Mouse (Mus musculus) lung, embryonic 16.5 days (tissue): Measurements from ENCODE around the gene Cct5. TPM values are rescaled to one million over a fixed set of nuclear protein-coding genes. Genes with fewer than 3 reads are reported as not detected.
"Not testable (repeated sequence)": the region's sequence is repeated elsewhere in the genome, so short reads cannot be mapped to it uniquely, and the experiment has no call there.

Source experiments
- ATAC-seq: fragments of 200-750 bp; cut with Nextera tagmentation; 2 replicates; pipeline ENCODE4 v1.8.0; 2017; ENCODE audit warnings: low read depth, mild to moderate bottlenecking, moderate library complexity
- H3K27ac ChIP-seq: fragments of 300-500 bp; sonication (generic); 2 replicates; pipeline ENCODE4 v1.5.1; 2014; ENCODE audit warnings: mild to moderate bottlenecking, control low read depth, low read length
- H3K27me3 ChIP-seq: fragments of 300-500 bp; sonication (generic); 2 replicates; pipeline ENCODE4 v1.6.1; 2014; ENCODE audit warnings: low read depth, low read length, mixed read lengths; ENCODE audit not compliant: control insufficient read depth, insufficient read depth
- H3K36me3 ChIP-seq: fragments of 300-500 bp; sonication (generic); 2 replicates; pipeline ENCODE4 v1.6.1; 2014; ENCODE audit warnings: low read length; ENCODE audit not compliant: control insufficient read depth, insufficient read depth
- H3K4me1 ChIP-seq: fragments of 300-500 bp; sonication (generic); replicated peaks from 2 replicates; pipeline ENCODE4 v1.6.1; 2014; ENCODE audit warnings: low read length, mixed read lengths; ENCODE audit not compliant: control insufficient read depth, insufficient read depth
- H3K4me2 ChIP-seq: fragments of 300-500 bp; sonication (generic); 2 replicates; pipeline ENCODE4 v1.6.1; 2014; ENCODE audit warnings: low read depth, low read length, control low read depth
- H3K4me3 ChIP-seq: fragments of 300-500 bp; sonication (generic); 2 replicates; pipeline ENCODE4 v1.5.1; 2014; ENCODE audit warnings: mild to moderate bottlenecking, low read length, control low read depth
- H3K9ac ChIP-seq: fragments of 300-500 bp; sonication (generic); 2 replicates; pipeline ENCODE4 v1.6.1; 2014; ENCODE audit warnings: low read length, control low read depth
- H3K9me3 ChIP-seq: fragments of 300-500 bp; sonication (generic); 2 replicates; pipeline ENCODE4 v1.6.1; 2016; ENCODE audit warnings: low read length; ENCODE audit not compliant: control insufficient read depth
- WGBS: fragments of 180-500 bp; shearing (Covaris S2); extraction: QIAGEN DNeasy Blood & Tissue Kit; methylation state at CpG from one replicate; pipeline ENCODE4 v1.1.7; 2014; 5-methylcytosine and 5-hydroxymethylcytosine counted together
- polyA plus RNA-seq: library from polyadenylated mRNA; unstranded; fragments of >200 nt; fragmentation: Nextera tagmentation; extraction: Ambion mirVana; gene quantifications from 2 replicates; pipeline ENCODE4 v1.2.1, GENCODE M21; 2015

Gene Cct5
- polyA plus RNA-seq, 1 experiment from 2014 or later, result 461 TPM

GRCm38 (mm10) chr15:31588989-31589640 is 12.5 kb downstream of the Cct5 start:
- 0 out of 2 replicates have a peak, but pooled peaks have one; percentile 16 for ATAC-seq
- no peak overlapping the region for H3K4me2 ChIP-seq
- peaks cover 48% of the 10 kb centered on the region for H3K36me3 ChIP-seq
- H3K4me1 ChIP-seq, result no peaks in the 10 kb centered on the region
- H3K27me3 ChIP-seq, result no peaks in the 10 kb centered on the region
- H3K9me3 ChIP-seq, result no peaks in the 10 kb centered on the region
- WGBS, result 48% methylated on average over 8 of the region's 8 CpGs
- H3K9ac ChIP-seq, result no peak overlapping the region
- H3K27ac ChIP-seq, result no peak overlapping the region
- no peak overlapping the region for H3K4me3 ChIP-seq

GRCm38 (mm10) chr15:31587789-31588188 is 13.8 kb downstream of the Cct5 start:
- Histone ChIP-seq H3K4me1 (no peaks in the 10 kb centered on the region), H3K9ac (no peak overlapping the region), H3K9me3 (no peaks in the 10 kb centered on the region), H3K4me2 (no peak overlapping the region), H3K27me3 (no peaks in the 10 kb centered on the region), H3K36me3 (peaks cover 37% of the 10 kb centered on the region), H3K27ac (no peak overlapping the region), H3K4me3 (no peak overlapping the region)
- no peak for ATAC-seq
- 72% methylated on average over 2 of the region's 2 CpGs for WGBS

- Histone ChIP-seq H3K4me1 (no peaks in the 10 kb centered on the region), H3K9me3 (no peaks in the 10 kb centered on the region), H3K9ac (no peak overlapping the region), H3K27ac (no peak overlapping the region), H3K4me3 (no peak overlapping the region), H3K4me2 (no peak overlapping the region), H3K36me3 (peaks cover 24% of the 10 kb centered on the region), H3K27me3 (no peaks in the 10 kb centered on the region)
- peak; percentile 43; the same call in 1 of the 2 replicates for ATAC-seq
- WGBS, result 2% methylated on average over 4 of the region's 4 CpGs
Observed at GRCm38 (mm10) chr15:31586519-31586918, 15.1 kb downstream of the Cct5 start.

- no peak overlapping the region for H3K4me2 ChIP-seq
- peaks cover 20% of the 10 kb centered on the region for H3K36me3 ChIP-seq
- WGBS, result 68% methylated on average over 5 of the region's 5 CpGs
- ATAC-seq, result no peak
- no peaks in the 10 kb centered on the region for H3K4me1 ChIP-seq
- H3K9ac ChIP-seq, result no peak overlapping the region
- no peaks in the 10 kb centered on the region for H3K27me3 ChIP-seq
- no peak overlapping the region for H3K27ac ChIP-seq
- H3K4me3 ChIP-seq, result no peak overlapping the region
- H3K9me3 ChIP-seq, result no peaks in the 10 kb centered on the region
Observed at GRCm38 (mm10) chr15:31586088-31586487, 15.5 kb downstream of the Cct5 start.

- H3K27ac ChIP-seq, result no peak overlapping the region
- H3K4me3 ChIP-seq, result no peak overlapping the region
- H3K9ac ChIP-seq, result no peak overlapping the region
- no peaks in the 10 kb centered on the region for H3K4me1 ChIP-seq
- H3K36me3 ChIP-seq, result peaks cover 11% of the 10 kb centered on the region
- H3K9me3 ChIP-seq, result no peaks in the 10 kb centered on the region
- WGBS, result 80% methylated on average over 7 of the region's 7 CpGs
- no peak for ATAC-seq
- H3K4me2 ChIP-seq, result no peak overlapping the region
- no peaks in the 10 kb centered on the region for H3K27me3 ChIP-seq
Observed at GRCm38 (mm10) chr15:31585238-31585637, 16.4 kb downstream of the Cct5 start.

- Histone ChIP-seq H3K36me3 (no peaks in the 10 kb centered on the region), H3K4me1 (no peaks in the 10 kb centered on the region), H3K4me3 (no peak overlapping the region), H3K27me3 (no peaks in the 10 kb centered on the region), H3K9me3 (no peaks in the 10 kb centered on the region), H3K27ac (no peak overlapping the region), H3K4me2 (no peak overlapping the region), H3K9ac (no peak overlapping the region)
- no peak for ATAC-seq
- WGBS, result 85% methylated on average over 13 of the region's 13 CpGs
Observed at GRCm38 (mm10) chr15:31583304-31584085, 18.1 kb downstream of the Cct5 start.

- 93% methylated on average over 2 of the region's 2 CpGs for WGBS
- H3K4me2 ChIP-seq, H3K27ac ChIP-seq, H3K27me3 ChIP-seq, H3K4me3 ChIP-seq, H3K36me3 ChIP-seq, H3K9ac ChIP-seq, ATAC-seq, H3K9me3 ChIP-seq, H3K4me1 ChIP-seq: not testable (repeated sequence)
Observed at GRCm38 (mm10) chr15:31581086-31581485, 20.5 kb downstream of the Cct5 start.

- H3K27ac ChIP-seq, result no peak overlapping the region
- no peaks in the 10 kb centered on the region for H3K36me3 ChIP-seq
- no peak overlapping the region for H3K4me2 ChIP-seq
- no peaks in the 10 kb centered on the region for H3K27me3 ChIP-seq
- no peak overlapping the region for H3K9ac ChIP-seq
- no peak for ATAC-seq
- WGBS, result 66% methylated on average over 5 of the region's 5 CpGs
- H3K9me3 ChIP-seq, result no peaks in the 10 kb centered on the region
- H3K4me1 ChIP-seq, result no peaks in the 10 kb centered on the region
- H3K4me3 ChIP-seq, result no peak overlapping the region
Observed at GRCm38 (mm10) chr15:31576076-31576475, 25.5 kb downstream of the Cct5 start.

- peaks cover 10% of the 10 kb centered on the region for H3K4me1 ChIP-seq
- no peak overlapping the region for H3K27ac ChIP-seq
- H3K36me3 ChIP-seq, result no peaks in the 10 kb centered on the region
- no peaks in the 10 kb centered on the region for H3K27me3 ChIP-seq
- no peaks in the 10 kb centered on the region for H3K9me3 ChIP-seq
- no peak overlapping the region for H3K4me3 ChIP-seq
- no peak for ATAC-seq
- no peak overlapping the region for H3K9ac ChIP-seq
- H3K4me2 ChIP-seq, result no peak overlapping the region
Observed at GRCm38 (mm10) chr15:31573692-31574091, 27.9 kb downstream of the Cct5 start.
